Mouse (Mus musculus): Measurements from ENCODE around the gene Rtl4. TPM values are rescaled to one million over a fixed set of nuclear protein-coding genes. Genes with fewer than 3 reads are reported as not detected.

Rtl4 gene
- polyA plus RNA-seq (2015; fragmentation: Nextera tagmentation; extraction: Ambion mirVana): 0.36 and 0.42 TPM in 2 replicates

DNA sequence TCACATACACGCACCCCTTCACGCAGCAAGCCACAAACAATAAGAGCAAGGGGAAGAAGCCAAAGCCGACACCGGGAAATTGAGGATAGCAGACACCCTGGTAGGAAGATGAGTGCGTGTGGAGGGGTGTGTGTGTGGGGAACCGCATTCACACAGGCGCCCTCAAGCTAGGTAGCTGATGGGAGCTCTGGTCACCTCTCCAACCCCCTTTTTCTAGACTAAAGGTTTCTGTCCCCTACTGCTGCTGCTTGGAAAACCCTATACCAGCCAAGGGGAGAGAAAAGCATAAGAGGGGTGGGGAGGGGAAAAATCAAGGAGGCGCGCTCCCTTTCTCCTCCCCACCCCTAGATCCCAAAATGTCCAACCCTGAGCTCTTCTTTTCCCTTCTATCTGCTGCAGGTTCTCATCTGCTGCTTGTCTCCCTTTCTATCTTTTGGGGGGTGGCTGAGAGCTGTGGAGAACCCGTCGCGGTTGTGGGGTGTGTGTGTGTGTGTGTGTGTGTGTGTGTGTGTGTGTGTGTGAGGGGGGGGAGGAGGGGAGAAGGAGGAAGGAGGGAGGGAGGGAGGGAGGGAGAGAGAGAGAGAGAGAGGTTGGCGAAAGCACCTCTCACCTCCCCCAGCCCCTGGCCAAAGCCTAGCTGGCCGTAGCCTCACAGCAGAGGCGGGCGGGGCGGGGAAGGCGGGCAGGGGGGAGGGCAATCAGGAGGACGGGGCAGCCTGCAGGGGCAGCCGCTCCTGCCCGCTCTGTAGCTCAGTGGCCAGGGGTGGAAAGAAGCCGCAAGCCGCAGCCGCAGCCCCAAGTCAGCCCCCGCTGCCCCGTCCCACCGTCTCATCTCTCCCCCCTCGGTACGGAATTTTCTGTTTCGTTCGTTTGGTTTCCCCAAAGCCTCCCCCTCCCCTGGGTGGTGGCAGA lies at the start of gene Rtl4:
TSS of gene Rtl4 (plus strand) at position 701 of the 912 bp plus-strand sequence.
- peak; percentile 89 for ATAC-seq (replicated peaks; ENCODE audit: low FRiP score)
- H3K9me3 ChIP-seq (replicated peaks): no peaks in the 10 kb centered on the region
- 23% methylated on average over 23 of the region's 31 CpGs for WGBS

DNA sequence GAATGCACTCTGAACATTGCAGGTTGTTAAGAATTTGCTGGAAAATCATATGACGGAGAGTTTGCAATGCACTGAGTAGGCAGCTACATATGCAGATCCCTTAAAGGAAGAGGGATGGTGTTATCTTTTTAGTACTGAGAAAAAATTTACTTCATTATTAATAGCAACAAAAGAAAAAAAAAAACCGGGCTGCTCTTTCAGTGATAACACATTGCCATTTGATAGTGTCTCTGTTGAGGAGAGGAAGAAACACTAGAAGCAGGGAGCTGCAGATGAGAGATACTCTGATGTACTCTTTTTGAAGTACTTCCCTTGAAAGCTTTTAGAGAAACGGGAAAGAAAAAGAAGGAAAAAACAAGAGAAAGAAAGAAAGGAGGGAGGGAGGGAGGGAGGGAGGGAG lies 44.0 kb upstream of the Rtl4 start:
- WGBS: 60% methylated on average over 3 of the region's 3 CpGs

More for the DNA sequence above, at the start of gene Rtl4:
- Histone ChIP-seq H3K36me3 (no peaks in the 10 kb centered on the region), H3K27ac (no peak within 1 kb of the TSS), H3K4me3 (replicated peaks) (peak within 1 kb of the TSS; percentile 49), H3K4me2 (peak within 1 kb of the TSS; percentile 75), H3K4me1 (no peaks in the 10 kb centered on the region), H3K9ac (no peak within 1 kb of the TSS), H3K27me3 (peaks cover 63% of the 10 kb centered on the region)

DNA sequence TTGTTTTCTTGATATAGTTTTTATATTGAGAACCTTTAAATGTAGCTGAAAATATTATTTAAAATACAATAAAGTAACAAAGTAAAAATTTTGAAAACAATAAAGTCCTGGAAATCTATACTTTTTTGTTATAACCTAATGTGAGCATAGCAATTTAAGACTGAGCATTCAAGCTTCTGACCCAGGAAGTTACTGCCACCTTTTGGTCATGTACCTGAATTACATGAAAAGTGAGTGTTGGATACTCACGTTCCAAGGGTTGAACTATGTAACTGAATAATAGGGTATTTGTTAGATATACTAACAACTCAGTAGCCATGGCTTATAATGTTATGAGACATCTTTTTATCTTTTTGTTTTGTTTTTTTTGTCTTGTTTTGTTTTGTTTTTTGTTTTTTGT lies 43.3 kb upstream of the Rtl4 start:
- no peaks in the 10 kb centered on the region for H3K27me3 ChIP-seq
- no peak overlapping the region for H3K27ac ChIP-seq
- WGBS: 58% methylated on average over 1 of the region's 1 CpGs
- ATAC-seq (replicated peaks; ENCODE audit: low FRiP score): no peak
- H3K4me3 ChIP-seq (replicated peaks): no peak overlapping the region
- H3K9ac ChIP-seq: no peak overlapping the region
- H3K9me3 ChIP-seq (replicated peaks): no peaks in the 10 kb centered on the region
- H3K4me1 ChIP-seq: no peaks in the 10 kb centered on the region
- no peak overlapping the region for H3K4me2 ChIP-seq
- no peaks in the 10 kb centered on the region for H3K36me3 ChIP-seq

More for the DNA sequence above, 44.0 kb upstream of the Rtl4 start:
- no peaks in the 10 kb centered on the region for H3K4me1 ChIP-seq
- H3K4me2 ChIP-seq: no peak overlapping the region
- no peak overlapping the region for H3K27ac ChIP-seq
- no peak overlapping the region for H3K4me3 ChIP-seq (replicated peaks)
- no peaks in the 10 kb centered on the region for H3K27me3 ChIP-seq
- H3K36me3 ChIP-seq: no peaks in the 10 kb centered on the region
- no peak for ATAC-seq (replicated peaks; ENCODE audit: low FRiP score)
- H3K9me3 ChIP-seq (replicated peaks): no peaks in the 10 kb centered on the region
- no peak overlapping the region for H3K9ac ChIP-seq

DNA sequence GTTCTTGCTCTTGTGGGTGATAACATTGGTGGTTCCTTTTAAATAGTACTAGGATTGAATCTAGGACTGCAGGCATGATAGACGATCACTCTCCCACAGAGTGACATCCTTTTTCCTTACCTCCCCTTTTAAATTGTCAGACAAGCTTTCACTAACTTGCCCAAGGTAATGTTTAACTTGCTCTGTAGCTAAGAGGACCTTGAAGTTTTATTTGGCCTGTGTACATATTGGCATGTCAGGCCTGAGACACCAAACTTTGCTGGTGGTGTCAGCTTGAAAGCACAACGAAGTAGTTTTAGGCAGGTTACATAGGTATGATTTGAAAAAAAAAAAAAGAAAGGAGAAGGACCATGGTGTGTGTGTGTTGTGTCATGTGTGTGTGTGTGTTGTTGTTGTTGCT lies 36.5 kb upstream of the Rtl4 start:
- 79% methylated on average over 2 of the region's 2 CpGs for WGBS
- no peak for ATAC-seq (replicated peaks; ENCODE audit: low FRiP score)
- no peak overlapping the region for H3K4me2 ChIP-seq

DNA sequence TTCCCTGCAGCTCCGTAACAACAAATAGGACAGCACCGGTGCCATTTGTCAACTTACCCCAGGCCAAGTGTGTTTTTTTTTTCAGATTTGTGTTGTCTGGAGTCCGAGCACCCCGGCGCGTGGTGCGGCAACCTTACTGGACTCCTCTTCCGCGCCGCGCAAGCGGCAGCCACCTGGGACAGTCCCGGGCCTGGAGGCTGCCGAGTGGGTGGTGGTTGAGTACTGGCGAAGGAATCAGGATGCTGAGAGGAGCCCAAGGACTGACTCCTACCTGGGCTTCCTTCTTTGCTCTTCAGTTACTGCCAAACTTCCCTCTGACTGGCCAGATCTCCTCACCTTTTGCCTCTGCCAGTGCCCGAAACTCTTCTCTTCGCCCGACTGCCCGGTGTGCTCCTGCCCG lies 965 bp upstream of the Rtl4 start:
- no peak overlapping the region for H3K9ac ChIP-seq
- H3K4me3 ChIP-seq (replicated peaks): peak overlapping the region; percentile 49
- no peak for ATAC-seq (replicated peaks; ENCODE audit: low FRiP score)
- no peaks in the 10 kb centered on the region for H3K36me3 ChIP-seq
- H3K4me1 ChIP-seq: no peaks in the 10 kb centered on the region
- H3K9me3 ChIP-seq (replicated peaks): no peaks in the 10 kb centered on the region
- 34% methylated on average over 20 of the region's 20 CpGs for WGBS
- H3K27ac ChIP-seq: no peak overlapping the region
- peaks cover 63% of the 10 kb centered on the region for H3K27me3 ChIP-seq
- H3K4me2 ChIP-seq: peak overlapping the region; percentile 75

More for the DNA sequence above, 36.5 kb upstream of the Rtl4 start:
- H3K9ac ChIP-seq: no peak overlapping the region
- H3K36me3 ChIP-seq: no peaks in the 10 kb centered on the region
- H3K9me3 ChIP-seq (replicated peaks): no peaks in the 10 kb centered on the region
- H3K27me3 ChIP-seq: peaks cover 5% of the 10 kb centered on the region; the same call in 1 of the 2 replicates
- H3K27ac ChIP-seq: no peak overlapping the region
- H3K4me1 ChIP-seq: no peaks in the 10 kb centered on the region
- no peak overlapping the region for H3K4me3 ChIP-seq (replicated peaks)

DNA sequence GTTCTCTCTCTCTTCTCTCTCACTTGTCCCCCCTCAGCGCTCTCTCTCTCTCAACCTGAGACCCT lies 733 bp upstream of the Rtl4 start, which contains the start of gene Trpc5:
TSS of gene Trpc5 (minus strand) at position 39 of the 65 bp plus-strand sequence.
- peak within 1 kb of the TSS; percentile 75 for H3K4me2 ChIP-seq
- no peaks in the 10 kb centered on the region for H3K4me1 ChIP-seq
- H3K27ac ChIP-seq: no peak within 1 kb of the TSS
- no peaks in the 10 kb centered on the region for H3K9me3 ChIP-seq (replicated peaks)
- no peak within 1 kb of the TSS for H3K9ac ChIP-seq
- H3K36me3 ChIP-seq: no peaks in the 10 kb centered on the region
- WGBS: 20% methylated on average over 1 of the region's 1 CpGs
- H3K4me3 ChIP-seq (replicated peaks): peak within 1 kb of the TSS; percentile 49
- no peak for ATAC-seq (replicated peaks; ENCODE audit: low FRiP score)
- H3K27me3 ChIP-seq: peaks cover 63% of the 10 kb centered on the region

- ATAC-seq (replicated peaks; ENCODE audit: low FRiP score): peak; percentile 70
- Histone ChIP-seq H3K4me1 (no peaks in the 10 kb centered on the region), H3K27me3 (peaks cover 63% of the 10 kb centered on the region), H3K4me2 (peak overlapping the region; percentile 75), H3K9ac (no peak overlapping the region), H3K4me3 (replicated peaks) (peak overlapping the region; percentile 49), H3K36me3 (no peaks in the 10 kb centered on the region), H3K9me3 (replicated peaks) (no peaks in the 10 kb centered on the region), H3K27ac (no peak overlapping the region)
- WGBS: 18% methylated on average over 21 of the region's 21 CpGs
These were observed 582 bp downstream of the Rtl4 start for GRCm38 (mm10) chrX:144689119-144689858.

GRCm38 (mm10) chrX:144689859-144690181 lies 1.1 kb downstream of the Rtl4 start:
- no peak overlapping the region for H3K9ac ChIP-seq
- H3K4me2 ChIP-seq: peak overlapping the region; percentile 75
- H3K36me3 ChIP-seq: no peaks in the 10 kb centered on the region
- no peak overlapping the region for H3K27ac ChIP-seq
- ATAC-seq (replicated peaks; ENCODE audit: low FRiP score): 0 out of 2 replicates have a peak, but pooled peaks have one; percentile 9
- 19% methylated on average over 7 of the region's 7 CpGs for WGBS
- no peaks in the 10 kb centered on the region for H3K9me3 ChIP-seq (replicated peaks)
- no peaks in the 10 kb centered on the region for H3K4me1 ChIP-seq
- peaks cover 58% of the 10 kb centered on the region for H3K27me3 ChIP-seq
- peak overlapping the region; percentile 49 for H3K4me3 ChIP-seq (replicated peaks)

GRCm38 (mm10) chrX:144716330-144716729 lies 27.6 kb downstream of the Rtl4 start:
- 78% methylated on average over 1 of the region's 1 CpGs for WGBS

GRCm38 (mm10) chrX:144747528-144748049 lies 58.9 kb downstream of the Rtl4 start:
- Histone ChIP-seq H3K27ac (no peak overlapping the region), H3K9me3 (replicated peaks) (no peaks in the 10 kb centered on the region), H3K36me3 (no peaks in the 10 kb centered on the region), H3K4me1 (no peaks in the 10 kb centered on the region), H3K27me3 (no peaks in the 10 kb centered on the region), H3K4me2 (no peak overlapping the region), H3K4me3 (replicated peaks) (no peak overlapping the region), H3K9ac (no peak overlapping the region)
- 60% methylated on average over 3 of the region's 3 CpGs for whole genome bisulfite sequencing
- peak; percentile 71 for ATAC-seq (replicated peaks; ENCODE audit: low FRiP score)

More at GRCm38 (mm10) chrX:144716330-144716729, 27.6 kb downstream of the Rtl4 start:
- ATAC-seq (replicated peaks; ENCODE audit: low FRiP score): no peak
- no peak overlapping the region for H3K9ac ChIP-seq
- H3K4me1 ChIP-seq: no peaks in the 10 kb centered on the region
- H3K27ac ChIP-seq: no peak overlapping the region
- no peaks in the 10 kb centered on the region for H3K36me3 ChIP-seq
- H3K4me2 ChIP-seq: no peak overlapping the region
- H3K4me3 ChIP-seq (replicated peaks): no peak overlapping the region
- H3K9me3 ChIP-seq (replicated peaks): no peaks in the 10 kb centered on the region
- no peaks in the 10 kb centered on the region for H3K27me3 ChIP-seq

- WGBS: 55% methylated on average over 2 of the region's 2 CpGs
- Histone ChIP-seq H3K27ac (no peak overlapping the region), H3K4me1 (no peaks in the 10 kb centered on the region), H3K9me3 (replicated peaks) (no peaks in the 10 kb centered on the region), H3K9ac (no peak overlapping the region), H3K27me3 (no peaks in the 10 kb centered on the region), H3K36me3 (no peaks in the 10 kb centered on the region), H3K4me2 (no peak overlapping the region), H3K4me3 (replicated peaks) (no peak overlapping the region)
- no peak for ATAC-seq (replicated peaks; ENCODE audit: low FRiP score)
These were observed 298.3 kb downstream of the Rtl4 start for GRCm38 (mm10) chrX:144986980-144987379.

GRCm38 (mm10) chrX:145065484-145065913 lies 376.8 kb downstream of the Rtl4 start:
- Histone ChIP-seq H3K4me3 (replicated peaks) (no peak overlapping the region), H3K9me3 (replicated peaks) (no peaks in the 10 kb centered on the region), H3K9ac (no peak overlapping the region), H3K4me1 (no peaks in the 10 kb centered on the region), H3K27ac (no peak overlapping the region), H3K27me3 (no peaks in the 10 kb centered on the region), H3K36me3 (no peaks in the 10 kb centered on the region), H3K4me2 (no peak overlapping the region)
- 63% methylated on average over 2 of the region's 2 CpGs for WGBS
- ATAC-seq (replicated peaks; ENCODE audit: low FRiP score): no peak

All from kidney, embryonic 15.5 days (tissue).